Mouse (Mus musculus): ENCODE measurements around the gene Hpf1.

Hpf1 gene

GRCm38 (mm10) chr8:60900147-60900546 is 9.9 kb downstream of the Hpf1 start:
- DNase-seq, result peak; percentile 14

DNA sequence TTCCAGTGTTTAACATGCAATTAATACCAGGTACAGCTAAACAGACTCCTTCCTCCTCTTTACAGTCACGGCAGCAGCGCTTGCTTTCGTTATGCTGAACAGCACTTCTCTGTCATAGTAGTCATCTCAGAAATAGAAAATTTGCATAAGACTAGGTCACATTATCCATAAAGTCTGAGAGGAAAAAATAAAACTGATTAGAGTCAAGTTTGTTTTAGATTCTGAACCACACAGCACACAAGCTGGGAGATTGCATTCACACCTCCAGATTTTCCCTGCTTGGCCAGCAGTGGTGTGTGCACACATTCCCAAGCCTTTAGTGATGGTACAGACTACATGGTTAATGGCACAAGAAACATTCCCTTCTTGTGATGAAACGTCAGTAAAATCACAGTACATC is 21.9 kb downstream of the Hpf1 start:
- DNase-seq, result no peak

GRCm38 (mm10) chr8:60912554-60912953 is 22.3 kb downstream of the Hpf1 start:
- DNase-seq, result no peak

DNA sequence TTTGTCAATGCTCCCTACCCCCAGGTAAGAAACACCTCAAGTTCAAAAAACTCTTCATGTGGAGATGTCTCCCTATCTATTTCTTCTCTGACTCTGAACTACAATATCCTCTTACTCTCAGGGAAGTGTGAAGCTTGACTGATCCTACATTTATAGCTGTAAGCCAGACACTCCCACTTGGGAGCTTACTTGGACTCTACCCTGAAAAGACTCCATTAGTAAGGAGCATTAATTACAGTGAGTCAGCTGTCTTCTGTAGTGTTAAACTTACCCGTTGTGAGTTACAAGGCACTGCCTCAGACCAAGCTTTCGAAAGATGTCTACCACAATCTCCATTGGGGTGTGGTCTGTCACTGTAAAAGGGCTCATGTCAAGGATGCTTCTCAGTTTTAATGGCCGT is 28.9 kb downstream of the Hpf1 start:
- no peak for DNase-seq

DNA sequence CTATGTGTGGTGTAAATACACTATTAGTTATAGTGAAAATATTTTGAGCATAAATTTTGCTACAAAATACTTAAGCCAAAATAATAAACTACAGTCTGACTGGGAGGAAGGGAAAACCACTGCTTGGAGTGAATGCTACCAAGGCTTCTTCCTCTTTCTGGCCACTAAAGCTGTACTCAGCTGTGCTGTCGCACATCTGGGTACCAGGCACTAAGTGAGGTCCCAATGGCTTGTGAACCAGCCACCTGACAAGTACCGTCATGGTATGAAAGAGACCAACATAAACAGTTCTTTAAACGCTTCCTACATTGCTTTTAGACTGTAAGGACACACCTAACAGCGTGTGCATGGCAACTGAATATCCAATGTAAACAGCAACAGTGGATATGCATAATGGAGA is 30.0 kb downstream of the Hpf1 start:
- no peak for DNase-seq

DNA sequence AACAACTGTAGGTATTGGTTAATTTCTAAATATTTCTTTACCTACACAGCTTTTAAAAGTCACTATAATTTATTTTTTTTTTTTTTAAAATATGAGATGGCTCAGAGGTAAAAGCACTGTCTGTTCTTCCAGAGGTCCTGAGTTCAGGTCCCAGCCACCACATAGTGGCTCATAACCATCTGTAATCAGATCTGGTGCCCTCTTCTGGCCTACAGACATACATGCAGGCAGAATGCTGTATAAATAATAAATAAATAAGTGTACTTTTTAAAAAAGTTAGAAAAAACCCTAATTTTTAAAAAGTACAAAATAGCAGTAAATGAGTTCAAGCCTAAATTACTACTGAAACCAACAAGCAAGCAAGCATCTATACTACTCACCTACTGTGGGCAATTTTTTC is 43.4 kb downstream of the Hpf1 start:
- DNase-seq, result no peak

DNA sequence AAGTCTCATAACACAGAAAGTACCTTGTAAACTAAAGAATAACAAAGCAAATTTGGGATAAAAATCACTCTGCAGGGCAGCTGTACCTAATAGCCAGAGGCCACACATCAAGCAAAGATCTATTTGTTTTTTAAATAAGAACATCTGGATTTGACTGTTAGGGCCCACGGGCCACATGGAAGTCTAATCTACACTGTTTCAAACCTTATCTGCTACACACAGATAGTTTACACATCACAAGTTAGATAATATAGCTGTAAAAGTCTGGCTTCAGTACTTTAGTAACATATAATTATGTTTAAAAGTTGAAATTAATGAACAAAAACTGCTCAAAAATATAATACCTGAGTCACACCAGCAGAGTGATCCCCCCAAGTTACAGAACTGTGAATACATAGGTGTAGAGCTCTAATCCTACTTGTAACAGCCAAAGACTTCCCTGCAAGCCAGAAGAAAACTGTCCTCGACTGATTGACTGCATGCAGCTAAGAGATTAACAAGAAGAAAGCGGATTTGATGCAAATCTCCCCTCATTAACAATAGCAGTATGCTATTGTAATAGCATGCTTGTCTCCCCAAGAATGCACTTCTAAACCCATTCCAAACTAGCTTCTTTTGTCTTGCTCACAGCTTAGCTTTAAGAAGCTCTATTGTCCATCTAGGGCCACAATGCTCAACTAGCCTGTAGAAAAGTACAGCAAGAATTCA is 48.7 kb downstream of the Hpf1 start:
- DNase-seq, result no peak

DNA sequence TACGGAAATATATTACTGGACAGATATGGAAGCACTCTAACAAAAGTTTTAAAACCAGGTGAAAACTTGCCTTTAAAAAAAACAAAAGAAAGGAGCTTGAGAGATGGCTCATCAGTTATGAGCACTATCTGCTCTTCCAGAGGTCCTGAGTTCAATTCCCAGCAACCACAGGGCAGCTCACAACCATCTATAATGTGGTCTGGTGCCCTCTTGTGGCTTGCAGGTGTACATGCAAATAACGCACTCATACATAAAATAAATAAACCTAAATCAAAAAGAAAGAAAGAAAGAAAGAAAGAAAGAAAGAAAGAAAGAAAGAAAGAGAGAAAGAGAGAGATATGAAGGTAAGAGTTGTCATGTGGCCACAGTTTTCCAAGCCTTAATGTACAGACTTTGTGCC is 52.6 kb downstream of the Hpf1 start:
- peak; percentile 42 for DNase-seq

DNA sequence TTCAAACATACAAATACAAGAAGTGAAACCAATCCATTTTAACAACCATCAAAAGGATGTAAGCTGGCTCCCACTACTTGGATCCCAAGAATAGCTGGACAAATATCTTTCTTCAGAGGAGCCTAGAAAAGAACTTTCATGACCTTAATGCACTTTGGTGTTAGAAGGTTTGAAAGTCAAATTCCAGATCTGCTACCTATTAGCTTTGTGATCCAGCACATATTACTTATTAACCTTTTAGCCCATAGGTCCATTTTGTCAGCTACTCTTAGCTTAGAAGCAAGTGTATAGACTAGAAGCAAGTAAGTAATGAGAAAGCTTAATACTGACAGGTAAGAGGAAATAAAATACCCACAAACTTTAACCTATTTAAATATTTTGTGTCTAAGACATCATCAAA is 57.3 kb downstream of the Hpf1 start:
- DNase-seq, result no peak

- DNase-seq, result no peak
These were observed 59.6 kb downstream of the Hpf1 start for GRCm38 (mm10) chr8:60949859-60950258.

DNA sequence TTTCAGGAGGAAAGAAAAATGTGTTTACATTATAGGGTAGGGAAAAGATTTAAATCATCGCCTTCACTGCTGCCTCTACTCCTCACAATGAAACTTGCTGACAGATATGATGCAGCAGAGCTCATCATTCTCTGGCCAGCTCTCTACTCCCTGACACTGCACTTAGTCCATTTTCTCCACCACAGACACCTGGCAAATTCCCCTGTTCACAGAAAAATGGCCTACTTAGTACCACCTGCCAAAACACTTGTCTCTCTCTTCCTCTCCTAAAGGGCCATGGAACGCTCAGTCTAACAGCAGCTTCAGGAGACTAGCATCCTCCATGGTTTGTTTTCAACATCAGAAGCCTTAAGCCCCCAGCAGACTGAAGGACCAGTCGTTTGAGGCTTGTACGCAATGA is 61.1 kb downstream of the Hpf1 start:
- DNase-seq, result no peak

DNA sequence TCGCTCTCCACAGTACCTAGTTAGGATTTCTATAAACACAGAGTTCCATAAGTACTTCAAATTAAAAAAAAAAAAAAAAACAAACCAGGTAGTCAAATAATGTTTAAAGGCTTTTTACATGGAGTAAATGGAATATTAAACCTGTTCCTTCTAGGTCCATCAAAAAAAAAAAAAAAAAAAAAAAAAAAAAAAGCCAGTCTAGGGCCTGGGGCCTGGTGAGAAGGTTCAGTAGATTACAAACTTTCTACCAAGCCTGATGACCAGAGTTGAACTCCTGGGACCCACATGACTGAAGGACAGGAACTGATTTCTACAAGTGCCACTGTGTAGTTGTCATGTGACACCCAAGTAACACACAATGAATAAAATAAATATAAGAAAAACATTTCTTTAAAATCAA is 61.5 kb downstream of the Hpf1 start:
- DNase-seq, result no peak

- no peak for DNase-seq
These were observed 62.6 kb downstream of the Hpf1 start for GRCm38 (mm10) chr8:60952803-60953202.

- DNase-seq, result no peak
These were observed 64.2 kb downstream of the Hpf1 start for GRCm38 (mm10) chr8:60954281-60955014.

DNA sequence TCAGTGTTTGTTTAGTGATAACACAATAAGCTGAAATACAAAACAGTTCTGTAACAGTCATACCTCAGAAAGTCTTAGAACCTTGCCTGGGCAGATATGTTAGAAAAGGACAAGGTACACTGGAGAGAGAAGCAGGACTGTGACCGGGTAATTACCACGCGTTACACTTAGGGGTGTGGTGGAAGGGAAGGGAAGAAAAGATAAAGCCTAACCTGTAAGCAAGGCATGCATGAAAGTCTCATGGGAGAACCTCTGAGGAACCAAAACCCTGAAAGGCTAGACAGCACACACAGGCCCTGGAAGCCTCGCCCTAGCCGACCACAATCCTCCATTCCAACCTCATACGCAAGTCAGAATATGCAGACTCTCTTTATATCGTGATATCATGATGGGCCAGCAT is 66.6 kb downstream of the Hpf1 start:
- DNase-seq, result no peak
